Mouse (Mus musculus): ENCODE measurements at regions not wholly inside any gene's neighbourhood (a gene's known extent, or its start where the extent isn't known, plus 50 kb on each side); places are given as distances from the start of the nearest gene placed in this dataset.

GRCm38 (mm10) chr2:129883417-129883816 is 83.1 kb downstream of the Stk35 start:
- DNase-seq: no peak

GRCm38 (mm10) chr2:129884316-129884715 is 84.0 kb downstream of the Stk35 start:
- DNase-seq: no peak

GRCm38 (mm10) chr2:129885536-129885935 is 85.2 kb downstream of the Stk35 start:
- DNase-seq: peak; percentile 49

GRCm38 (mm10) chr2:129893231-129893630 is 92.9 kb downstream of the Stk35 start:
- DNase-seq: peak; percentile 10

- DNase-seq: no peak
Observed at GRCm38 (mm10) chr2:129893832-129894231, 93.5 kb downstream of the Stk35 start.

GRCm38 (mm10) chr2:129894906-129895305 is 94.6 kb downstream of the Stk35 start:
- DNase-seq: no peak

- DNase-seq: no peak
Observed at GRCm38 (mm10) chr2:129895369-129895768, 95.1 kb downstream of the Stk35 start.

- no peak for DNase-seq
Observed at GRCm38 (mm10) chr2:129896696-129897095, 96.4 kb downstream of the Stk35 start.

GRCm38 (mm10) chr2:129903383-129904135 is 103.2 kb downstream of the Stk35 start:
- no peak for DNase-seq

- peak; percentile 57 for DNase-seq
Observed at GRCm38 (mm10) chr2:129904753-129905152, 104.4 kb downstream of the Stk35 start.

- DNase-seq: peak; percentile 35
Observed at GRCm38 (mm10) chr2:129908701-129909425, 103.3 kb upstream of the Tgm3 start.

GRCm38 (mm10) chr2:129911203-129911921 is 100.8 kb upstream of the Tgm3 start:
- DNase-seq: no peak

GRCm38 (mm10) chr2:129912556-129912955 is 99.6 kb upstream of the Tgm3 start:
- no peak for DNase-seq

GRCm38 (mm10) chr2:129914261-129914660 is 97.9 kb upstream of the Tgm3 start:
- no peak for DNase-seq

- DNase-seq: no peak
Observed at GRCm38 (mm10) chr2:129916411-129916810, 95.7 kb upstream of the Tgm3 start.

- no peak for DNase-seq
Observed at GRCm38 (mm10) chr2:129918141-129918790, 93.9 kb upstream of the Tgm3 start.

- no peak for DNase-seq
Observed at GRCm38 (mm10) chr2:129919551-129919950, 92.6 kb upstream of the Tgm3 start.

- DNase-seq: no peak
Observed at GRCm38 (mm10) chr2:129927218-129927617, 84.9 kb upstream of the Tgm3 start.

- DNase-seq: no peak
Observed at GRCm38 (mm10) chr2:129933578-129933977, 78.6 kb upstream of the Tgm3 start.

GRCm38 (mm10) chr2:129942824-129943223 is 69.3 kb upstream of the Tgm3 start:
- no peak for DNase-seq

GRCm38 (mm10) chr2:129947847-129948553 is 64.1 kb upstream of the Tgm3 start:
- DNase-seq: no peak

- peak; percentile 74 for DNase-seq
Observed at GRCm38 (mm10) chr2:129949786-129950185, 62.4 kb upstream of the Tgm3 start.

All from adrenal gland, adult 2 months (tissue).